Mouse (Mus musculus) intestine, embryonic 14.5 days (tissue): Measurements from ENCODE around the gene Otol1. TPM values are rescaled to one million over a fixed set of nuclear protein-coding genes. Genes with fewer than 3 reads are reported as not detected.

Source experiments
- ATAC-seq: fragments of 200-750 bp; cut with Nextera tagmentation; replicated peaks from 2 replicates; pipeline ENCODE4 v1.8.0; 2017; ENCODE audit warnings: low read depth, moderate number of reproducible peaks, moderate TSS enrichment, moderate library complexity; ENCODE audit not compliant: low FRiP score, low TSS enrichment
- DNase-seq: peaks from one replicate; pipeline ENCODE4 v3.0.0-alpha.2; 2018; ENCODE audit warnings: low spot score
- H3K27ac ChIP-seq: fragments of 300-500 bp; sonication (generic); 2 replicates; pipeline ENCODE4 v1.5.1; 2014; ENCODE audit warnings: low read depth, mild to moderate bottlenecking, control low read depth
- H3K27me3 ChIP-seq: fragments of 300-500 bp; sonication (generic); replicated peaks from 2 replicates; pipeline ENCODE4 v1.6.1; 2014; ENCODE audit warnings: low read length, control low read depth; ENCODE audit not compliant: control insufficient read depth, insufficient read depth
- H3K36me3 ChIP-seq: fragments of 300-500 bp; sonication (generic); 2 replicates; pipeline ENCODE4 v1.6.1; 2014; ENCODE audit warnings: low read length, control low read depth; ENCODE audit not compliant: control insufficient read depth, insufficient read depth
- H3K4me1 ChIP-seq: fragments of 300-500 bp; sonication (generic); replicated peaks from 2 replicates; pipeline ENCODE4 v1.6.1; 2014; ENCODE audit warnings: low read length, control low read depth, mixed read lengths; ENCODE audit not compliant: control insufficient read depth, insufficient read depth
- H3K4me2 ChIP-seq: fragments of 300-500 bp; sonication (generic); 2 replicates; pipeline ENCODE4 v1.6.1; 2014; ENCODE audit warnings: low read length
- H3K4me3 ChIP-seq: fragments of 300-500 bp; sonication (generic); 2 replicates; pipeline ENCODE4 v1.5.1; 2014; ENCODE audit warnings: low read depth, low read length, control low read depth, mixed read lengths
- H3K9ac ChIP-seq: fragments of 300-500 bp; sonication (generic); 2 replicates; pipeline ENCODE4 v1.6.1; 2014; ENCODE audit warnings: mild to moderate bottlenecking, low read length
- H3K9me3 ChIP-seq: fragments of 300-500 bp; sonication (generic); 2 replicates; pipeline ENCODE4 v1.6.1; 2016; ENCODE audit warnings: low read length, control low read depth; ENCODE audit not compliant: control insufficient read depth
- WGBS: fragments of 180-500 bp; shearing (Covaris S2); extraction: QIAGEN DNeasy Blood & Tissue Kit; methylation state at CpG from one replicate; pipeline ENCODE4 v1.1.7; 2014; 5-methylcytosine and 5-hydroxymethylcytosine counted together
- polyA plus RNA-seq: library from polyadenylated mRNA; unstranded; fragments of >200 nt; fragmentation: Nextera tagmentation; extraction: Ambion mirVana; gene quantifications from 2 replicates; pipeline ENCODE4 v1.2.1, GENCODE M21; 2014

Otol1 gene
- not detected in 2 replicates for polyA plus RNA-seq

DNA sequence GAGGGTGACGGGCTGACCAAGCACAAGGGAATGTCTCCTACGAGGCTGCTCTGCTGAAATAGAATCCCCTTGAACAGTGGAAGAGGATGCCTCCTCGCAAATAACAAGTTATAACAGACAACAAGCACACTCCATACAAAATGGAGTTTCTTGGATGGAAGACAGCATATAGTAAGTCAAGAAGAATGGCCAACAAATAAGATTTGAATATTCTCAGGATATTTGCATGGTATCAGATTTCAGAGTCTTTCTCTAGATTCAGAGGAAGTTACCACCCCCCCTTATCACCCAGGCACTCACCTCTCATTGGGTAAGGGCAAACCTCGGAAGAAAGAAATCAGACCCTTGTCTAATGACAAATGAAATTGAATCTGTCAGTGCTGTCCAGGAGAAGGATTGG, at the start of gene Otol1:
Gene Otol1, plus strand, starts transcription at position 301 of the 400 bp plus-strand sequence.
- DNase-seq (no peak), ATAC-seq (no peak)
- Histone ChIP-seq H3K27ac (no peak within 1 kb of the TSS), H3K4me1 (no peaks in the 10 kb centered on the region), H3K36me3 (no peaks in the 10 kb centered on the region), H3K27me3 (no peaks in the 10 kb centered on the region), H3K4me3 (no peak within 1 kb of the TSS), H3K4me2 (no peak within 1 kb of the TSS), H3K9ac (no peak within 1 kb of the TSS), H3K9me3 (no peaks in the 10 kb centered on the region)
- WGBS = 81% methylated on average over 4 of the region's 4 CpGs

DNA sequence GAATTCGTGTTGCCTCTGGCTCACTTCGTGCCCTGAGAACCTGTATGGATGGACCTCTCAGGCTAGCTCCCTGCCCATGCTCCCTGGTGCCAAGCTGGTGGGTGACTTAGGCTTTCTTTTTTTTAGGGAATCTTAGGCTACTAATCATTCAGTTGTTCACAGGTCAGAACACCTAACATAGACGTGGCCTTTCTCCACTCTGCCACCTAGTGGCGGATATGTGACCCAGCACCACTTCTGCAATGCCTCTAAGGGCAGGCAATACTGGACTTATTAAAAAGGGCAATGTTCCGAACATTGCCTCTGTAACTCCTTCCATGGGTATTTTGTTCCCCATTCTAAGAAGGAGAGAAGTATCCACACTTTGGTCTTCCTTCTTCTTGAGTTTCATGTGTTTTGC, 45.2 kb upstream of the Otol1 start:
- ATAC-seq (no peak), DNase-seq (no peak)
- Histone ChIP-seq H3K4me2 (no peak overlapping the region), H3K27ac (no peak overlapping the region), H3K9ac (no peak overlapping the region), H3K36me3 (no peaks in the 10 kb centered on the region), H3K4me1 (no peaks in the 10 kb centered on the region), H3K4me3 (no peak overlapping the region), H3K27me3 (no peaks in the 10 kb centered on the region), H3K9me3 (no peaks in the 10 kb centered on the region)
- 67% methylated on average over 5 of the region's 5 CpGs for WGBS

DNA sequence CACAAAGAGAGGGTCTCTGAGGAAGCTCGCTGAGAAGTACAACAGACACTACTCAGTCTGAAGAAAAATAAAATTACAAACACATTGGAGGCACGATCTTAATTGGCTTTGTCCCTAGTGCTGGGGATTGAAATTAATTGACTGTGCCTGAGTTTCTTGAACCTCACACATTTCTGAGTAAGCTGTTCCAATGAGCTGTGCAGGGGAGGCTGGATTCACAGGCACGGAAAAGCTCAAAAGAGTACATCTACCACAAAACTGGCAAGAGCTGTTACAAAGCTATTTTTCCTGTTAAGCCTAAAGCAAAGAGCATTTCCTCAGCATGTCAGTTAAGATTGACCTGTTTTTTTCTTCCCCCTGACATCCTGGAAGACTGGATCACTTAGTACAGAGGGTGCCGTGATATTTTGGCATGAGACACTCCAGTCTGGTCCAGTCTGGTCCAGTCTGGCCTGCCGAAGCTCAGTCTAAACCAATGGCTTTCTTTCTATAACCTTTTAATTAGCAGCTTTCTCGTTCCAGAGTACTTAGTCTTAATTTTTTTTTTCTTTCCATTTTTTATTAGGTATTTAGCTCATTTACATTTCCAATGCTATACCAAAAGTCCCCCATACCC, 35.8 kb upstream of the Otol1 start:
- H3K27ac ChIP-seq = no peak overlapping the region
- no peak overlapping the region for H3K9ac ChIP-seq
- no peaks in the 10 kb centered on the region for H3K27me3 ChIP-seq
- no peaks in the 10 kb centered on the region for H3K36me3 ChIP-seq
- 76% methylated on average over 6 of the region's 6 CpGs for WGBS
- ATAC-seq (no peak), DNase-seq (no peak)
- no peak overlapping the region for H3K4me3 ChIP-seq
- no peaks in the 10 kb centered on the region for H3K9me3 ChIP-seq
- no peaks in the 10 kb centered on the region for H3K4me1 ChIP-seq
- no peak overlapping the region for H3K4me2 ChIP-seq

- no peak overlapping the region for H3K4me3 ChIP-seq
- H3K36me3 ChIP-seq = no peaks in the 10 kb centered on the region
- H3K27me3 ChIP-seq = no peaks in the 10 kb centered on the region
- ATAC-seq (no peak), DNase-seq (no peak)
- no peak overlapping the region for H3K27ac ChIP-seq
- no peaks in the 10 kb centered on the region for H3K4me1 ChIP-seq
- no peaks in the 10 kb centered on the region for H3K9me3 ChIP-seq
- H3K9ac ChIP-seq = no peak overlapping the region
- H3K4me2 ChIP-seq = no peak overlapping the region
These were observed 29.3 kb upstream of the Otol1 start for GRCm38 (mm10) chr3:69978092-69978491.

- Histone ChIP-seq H3K4me3 (no peak overlapping the region), H3K27me3 (no peaks in the 10 kb centered on the region), H3K9ac (no peak overlapping the region), H3K27ac (no peak overlapping the region), H3K9me3 (no peaks in the 10 kb centered on the region), H3K4me2 (no peak overlapping the region), H3K4me1 (no peaks in the 10 kb centered on the region), H3K36me3 (no peaks in the 10 kb centered on the region)
- ATAC-seq = no peak
- 40% methylated on average over 4 of the region's 4 CpGs for WGBS
- no peak for DNase-seq
These were observed 13.6 kb upstream of the Otol1 start for GRCm38 (mm10) chr3:69993806-69994205.

DNA sequence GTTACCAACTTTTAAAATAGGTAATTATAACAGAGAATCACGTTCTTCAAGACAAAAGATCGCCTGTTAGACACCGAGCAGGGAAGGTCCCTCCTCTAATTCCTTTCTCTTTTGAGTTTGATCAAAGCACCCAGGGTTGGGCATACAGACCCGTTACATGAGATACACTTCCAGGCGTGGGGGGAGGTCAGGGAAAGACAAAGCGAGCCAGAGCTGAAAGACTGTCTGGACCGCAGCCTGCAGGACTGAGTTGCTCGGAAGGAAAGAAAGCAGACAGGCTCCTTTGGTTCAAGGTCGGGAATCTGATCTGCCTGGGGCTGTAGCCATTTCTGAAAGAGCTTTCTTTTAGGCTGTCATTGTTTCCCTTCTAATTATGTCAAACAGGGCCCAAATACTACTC, 5.9 kb upstream of the Otol1 start:
- no peak for ATAC-seq
- Histone ChIP-seq H3K36me3 (no peaks in the 10 kb centered on the region), H3K9ac (no peak overlapping the region), H3K4me1 (no peaks in the 10 kb centered on the region), H3K9me3 (no peaks in the 10 kb centered on the region), H3K4me3 (no peak overlapping the region), H3K27ac (no peak overlapping the region), H3K27me3 (no peaks in the 10 kb centered on the region), H3K4me2 (no peak overlapping the region)
- WGBS = 55% methylated on average over 9 of the region's 9 CpGs
- DNase-seq = no peak

DNA sequence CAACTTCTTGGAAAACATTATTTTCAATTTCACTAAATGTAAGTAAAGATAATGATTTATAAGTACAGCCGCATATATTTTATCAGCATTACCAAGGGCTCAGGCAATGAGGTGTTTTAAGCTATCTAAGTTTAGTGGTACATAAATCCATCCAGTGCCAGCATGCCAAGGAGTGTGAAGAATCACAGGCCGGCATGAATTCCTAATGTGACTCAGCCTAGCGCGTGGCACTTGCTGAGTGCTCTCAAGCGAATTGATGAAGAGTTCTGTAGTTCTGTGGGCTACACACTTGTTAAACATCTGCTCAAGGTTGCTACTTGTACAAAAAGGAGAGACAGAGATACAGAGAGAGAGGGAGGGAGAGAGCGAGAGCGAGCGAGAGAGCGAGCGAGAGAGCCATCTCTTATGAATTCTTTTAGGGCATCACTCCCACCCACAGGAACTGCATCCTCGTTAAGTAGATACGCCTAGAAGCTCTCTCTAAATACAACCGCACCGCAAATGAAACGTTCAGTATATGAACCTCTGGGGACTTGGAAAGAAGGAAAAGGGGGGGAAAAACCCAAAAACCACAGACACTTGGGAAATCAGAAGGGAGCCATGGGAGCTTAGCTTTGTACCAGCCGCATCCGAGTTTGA, 4.2 kb upstream of the Otol1 start:
- Histone ChIP-seq H3K27ac (no peak overlapping the region), H3K27me3 (no peaks in the 10 kb centered on the region), H3K36me3 (no peaks in the 10 kb centered on the region), H3K9ac (no peak overlapping the region), H3K4me3 (no peak overlapping the region), H3K9me3 (no peaks in the 10 kb centered on the region), H3K4me1 (no peaks in the 10 kb centered on the region), H3K4me2 (no peak overlapping the region)
- no peak for ATAC-seq
- no peak for DNase-seq
- WGBS = 74% methylated on average over 17 of the region's 17 CpGs

DNA sequence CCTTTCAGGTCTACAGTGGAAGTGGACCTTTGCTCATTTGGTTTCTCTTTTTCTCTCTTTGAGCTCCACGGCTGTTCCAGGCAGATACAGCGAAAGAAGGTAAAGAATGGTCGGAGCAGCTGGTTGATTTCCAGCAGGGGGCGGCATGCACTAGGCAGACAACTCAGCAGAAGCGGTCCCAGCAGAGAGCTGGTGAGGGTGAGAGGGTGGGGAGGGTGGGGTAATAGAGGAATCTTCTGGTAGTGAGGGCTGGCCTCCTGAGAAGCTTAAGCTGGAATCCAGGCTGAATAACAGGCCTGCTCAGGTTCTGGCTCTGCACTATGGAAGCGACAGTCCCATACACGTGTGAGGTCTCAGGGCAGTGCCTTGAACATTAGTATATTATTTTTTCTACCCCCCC, 3.5 kb upstream of the Otol1 start:
- Histone ChIP-seq H3K9me3 (no peaks in the 10 kb centered on the region), H3K4me3 (no peak overlapping the region), H3K27ac (no peak overlapping the region), H3K4me2 (no peak overlapping the region), H3K27me3 (no peaks in the 10 kb centered on the region), H3K4me1 (no peaks in the 10 kb centered on the region), H3K9ac (no peak overlapping the region), H3K36me3 (no peaks in the 10 kb centered on the region)
- ATAC-seq (0 out of 2 replicates have a peak, but pooled peaks have one; percentile 32), DNase-seq (no peak)
- WGBS = 32% methylated on average over 7 of the region's 7 CpGs

GRCm38 (mm10) chr3:70004379-70004778, 3.0 kb upstream of the Otol1 start:
- Histone ChIP-seq H3K27me3 (no peaks in the 10 kb centered on the region), H3K36me3 (no peaks in the 10 kb centered on the region), H3K4me1 (no peaks in the 10 kb centered on the region), H3K4me2 (no peak overlapping the region), H3K9ac (no peak overlapping the region), H3K9me3 (no peaks in the 10 kb centered on the region), H3K27ac (no peak overlapping the region), H3K4me3 (no peak overlapping the region)
- peak; percentile 64; the same call in 1 of the 2 replicates for ATAC-seq
- WGBS = 64% methylated on average over 8 of the region's 8 CpGs
- DNase-seq = peak; percentile 56
